8 mouse cellular contexts compared by ENCODE assay signal in the genomic region with DNA sequence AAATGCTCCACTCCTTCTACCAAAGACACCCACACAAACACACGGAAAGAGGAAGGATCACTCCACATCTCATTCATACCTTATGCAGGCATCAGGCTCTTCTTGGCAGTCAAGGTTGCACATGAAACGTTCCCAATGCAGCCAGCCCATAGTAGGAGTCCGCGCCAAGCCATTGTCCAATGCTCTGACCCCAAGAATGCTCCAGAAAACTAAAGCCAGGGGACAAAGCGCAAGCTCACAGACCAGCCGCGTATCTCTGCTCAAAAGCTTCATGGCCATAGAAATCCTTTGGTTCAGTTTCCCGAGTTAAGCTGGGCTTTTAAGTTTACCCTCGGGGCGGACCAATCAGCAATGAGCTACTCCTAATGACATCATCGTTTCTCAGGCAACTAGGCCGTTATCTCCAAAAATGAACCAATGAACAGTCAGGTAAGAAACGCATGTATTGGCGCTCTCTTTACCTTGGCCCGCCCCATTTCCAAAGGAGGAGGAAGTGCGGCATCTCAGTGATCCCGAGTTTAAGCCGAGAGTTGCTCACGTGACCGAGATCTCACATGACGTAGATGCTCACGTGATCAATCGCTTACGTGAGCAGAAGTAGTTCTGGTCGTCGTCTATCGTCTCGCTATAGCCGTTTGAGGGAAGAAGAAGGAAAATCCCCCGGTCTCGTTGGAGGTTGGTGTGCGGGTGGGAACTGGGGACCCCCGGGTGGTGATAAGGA. TPM values are rescaled to one million over a fixed set of nuclear protein-coding genes. Genes with fewer than 3 reads are reported as not detected.
DNase-seq lines count a peak whose midpoint lies in the region; ATAC-seq and TF ChIP-seq lines count a peak whose summit lies in the region.

Gene Gla, minus strand, starts transcription at position 467 of the 721 bp plus-strand sequence.
Gene Hnrnph2, plus strand, starts transcription at position 521 of the 721 bp plus-strand sequence.

- peak; percentile 93 for ATAC-seq in activated CD4-positive, CD25-positive, alpha-beta regulatory T cell, adult 4 months

- H3K9me3 ChIP-seq in megakaryocyte, embryonic 14.5 days: no peaks in the 10 kb centered on the region

- no peak for TF ChIP-seq CTCF in cortical plate, adult 2 months (IDR thresholded peaks at IDR 0.05; ENCODE audit: extremely low read depth, insufficient read depth, low read length)

- no peak within 1 kb of the TSS; the same call in 1 of the 2 replicates for H3K27ac ChIP-seq in cortical plate, adult 2 months (ENCODE audit: insufficient read depth, low read length)

- H3K36me3 ChIP-seq in megakaryocyte, embryonic 14.5 days (replicated peaks; ENCODE audit: low read length): peaks cover 16% of the 10 kb centered on the region

- peak within 1 kb of the TSS; percentile 46 for H3K4me3 ChIP-seq in cortical plate, adult 2 months (ENCODE audit: insufficient read depth, low read length)
- peak within 1 kb of the TSS; percentile 93 for H3K4me3 ChIP-seq in megakaryocyte, embryonic 14.5 days (replicated peaks)

- peak; percentile 85 to 89 for DNase-seq in gastrocnemius, adult 8-10 months (ENCODE audit: low spot score in 2 of 2)
- peak; percentile 96 for DNase-seq in hindlimb bud, embryonic 11.5 days (ENCODE audit: extremely low spot score, low read depth, low spot score)
- peak; percentile 78 to 94 for DNase-seq in left cerebral cortex, adult 8-10 months (ENCODE audit: low spot score in 2 of 2)
- DNase-seq in right cerebral cortex, postnatal 10 days (ENCODE audit: low spot score in 2 of 2): peak; percentile 92 to 97
- DNase-seq in urinary bladder, postnatal 25 days (ENCODE audit: low spot score): peak; percentile 69

- TF ChIP-seq POLR2A in cortical plate, adult 2 months (IDR thresholded peaks at IDR 0.05; ENCODE audit: extremely low read depth, insufficient read depth, low read length): peak; percentile 74

- H3K4me1 ChIP-seq in cortical plate, adult 2 months (ENCODE audit: control insufficient read depth, insufficient read depth, low read length): no peaks in the 10 kb centered on the region; the same call in 1 of the 2 replicates
- peaks cover 15% of the 10 kb centered on the region; the same call in 1 of the 2 replicates for H3K4me1 ChIP-seq in megakaryocyte, embryonic 14.5 days

- H3K27me3 ChIP-seq in megakaryocyte, embryonic 14.5 days (replicated peaks): no peaks in the 10 kb centered on the region

RNA-seq across cellular contexts. Expression of gene Gla, which starts in this region (rescaled TPM):
- polyA plus RNA-seq in activated CD4-positive, CD25-positive, alpha-beta regulatory T cell, adult 4 months (2017; shearing (Covaris generic)): 1 to 10 TPM; 4.6 to 5.0 TPM
- polyA plus RNA-seq in cortical plate, adult 2 months (2012; rRNA removed): 6.6 and 7.6 TPM in 2 replicates
- 1 to 10 TPM; 2.0 to 2.6 (median 2.3) TPM for total RNA-seq in gastrocnemius, adult 8-10 months (2022)
- 10 to 100 TPM; 10.1 to 12.1 (median 11.9) TPM for total RNA-seq in left cerebral cortex, adult 8-10 months (2022)
- polyA plus RNA-seq in megakaryocyte, embryonic 14.5 days (2012; ENCODE audit: insufficient read depth, low replicate concordance): 1.5 TPM in 1 of 2 replicates, not detected in the other

RNA-seq across cellular contexts. Expression of gene Hnrnph2, which starts in this region (rescaled TPM):
- 100 to 1,000 TPM in 1 of 2 experiments, 10 to 100 TPM in 1; 75.6 to 106 TPM for polyA plus RNA-seq in activated CD4-positive, CD25-positive, alpha-beta regulatory T cell, adult 4 months (2017; shearing (Covaris generic))
- polyA plus RNA-seq in cortical plate, adult 2 months (2012; rRNA removed): 109 and 114 TPM in 2 replicates
- total RNA-seq in gastrocnemius, adult 8-10 months (2022): 10 to 100 TPM; 46.0 to 54.3 (median 50.3) TPM
- total RNA-seq in left cerebral cortex, adult 8-10 months (2022): 100 to 1,000 TPM; 157 to 169 (median 162) TPM
- polyA plus RNA-seq in megakaryocyte, embryonic 14.5 days (2012; ENCODE audit: insufficient read depth, low replicate concordance): 1.9 and 11.7 TPM in 2 replicates
